Mouse (Mus musculus) right cerebral cortex, postnatal 14 days (tissue): ENCODE results near the gene Srp54a.
"Not testable (repeated sequence)": the region's sequence is repeated elsewhere in the genome, so short reads cannot be mapped to it uniquely, and the experiment has no call there.

Experiments used
- DNase-seq: peaks from one replicate; pipeline ENCODE4 v3.0.0; 2022

Gene Srp54a

GRCm38 (mm10) chr12:55079726-55080600 is at the start of gene Srp54a, which contains the start of gene 2700097O09Rik:
Gene Srp54a (plus strand): TSS chr12:55080262.
Gene 2700097O09Rik (minus strand): TSS chr12:55080110.
- DNase-seq = peak; percentile 93

- DNase-seq = no peak
These were observed 39.1 kb upstream of the Srp54a start for GRCm38 (mm10) chr12:55041011-55041410.

DNA sequence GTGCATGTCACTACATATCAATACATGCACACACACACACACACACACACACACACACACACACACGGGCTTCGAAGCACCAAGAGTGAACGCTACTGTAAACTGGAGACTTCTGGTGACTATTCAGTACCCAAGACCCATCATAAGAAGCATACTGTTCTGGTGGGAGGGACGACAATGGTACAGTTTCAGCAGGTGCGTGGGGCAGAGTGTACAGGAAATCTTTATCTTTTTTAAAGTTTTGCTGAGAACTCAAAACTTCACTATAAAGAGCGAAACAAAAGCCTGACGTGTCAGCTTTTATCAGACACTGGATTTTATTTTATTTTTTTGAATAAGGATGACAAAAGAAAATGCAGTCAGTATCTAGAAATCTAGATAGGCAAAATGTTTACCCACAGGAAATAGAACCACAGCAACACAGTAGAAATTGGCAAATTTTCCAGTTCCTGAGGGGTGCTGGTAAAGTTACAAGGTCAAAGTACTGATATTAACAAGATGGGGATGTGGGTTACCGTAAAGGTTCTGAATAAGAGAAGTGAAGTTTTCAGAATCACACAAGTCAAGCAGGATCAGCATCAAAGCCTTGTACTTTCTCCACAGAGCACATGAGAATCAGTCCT is 30.2 kb upstream of the Srp54a start:
- no peak for DNase-seq

GRCm38 (mm10) chr12:55051210-55052173 is 28.6 kb upstream of the Srp54a start:
- no peak for DNase-seq

DNA sequence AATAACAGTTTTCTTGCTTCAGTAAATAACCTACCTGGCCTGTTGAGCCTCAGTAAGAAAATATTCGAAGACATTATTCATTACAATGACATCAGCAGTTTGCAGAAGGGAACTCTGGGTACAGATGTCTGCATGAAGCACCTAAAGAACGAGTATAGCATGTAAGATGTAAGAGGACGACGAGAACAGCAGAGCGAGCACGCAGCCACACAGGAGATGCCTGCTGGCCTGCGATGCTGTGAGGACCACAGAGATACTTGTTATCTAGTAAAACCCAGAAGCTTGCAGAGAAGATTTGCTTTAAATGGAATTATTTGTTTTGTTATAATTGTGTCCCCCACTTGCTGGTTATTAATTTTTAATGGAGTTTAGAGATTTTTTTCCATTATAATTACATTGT is 26.8 kb upstream of the Srp54a start:
- no peak for DNase-seq

DNA sequence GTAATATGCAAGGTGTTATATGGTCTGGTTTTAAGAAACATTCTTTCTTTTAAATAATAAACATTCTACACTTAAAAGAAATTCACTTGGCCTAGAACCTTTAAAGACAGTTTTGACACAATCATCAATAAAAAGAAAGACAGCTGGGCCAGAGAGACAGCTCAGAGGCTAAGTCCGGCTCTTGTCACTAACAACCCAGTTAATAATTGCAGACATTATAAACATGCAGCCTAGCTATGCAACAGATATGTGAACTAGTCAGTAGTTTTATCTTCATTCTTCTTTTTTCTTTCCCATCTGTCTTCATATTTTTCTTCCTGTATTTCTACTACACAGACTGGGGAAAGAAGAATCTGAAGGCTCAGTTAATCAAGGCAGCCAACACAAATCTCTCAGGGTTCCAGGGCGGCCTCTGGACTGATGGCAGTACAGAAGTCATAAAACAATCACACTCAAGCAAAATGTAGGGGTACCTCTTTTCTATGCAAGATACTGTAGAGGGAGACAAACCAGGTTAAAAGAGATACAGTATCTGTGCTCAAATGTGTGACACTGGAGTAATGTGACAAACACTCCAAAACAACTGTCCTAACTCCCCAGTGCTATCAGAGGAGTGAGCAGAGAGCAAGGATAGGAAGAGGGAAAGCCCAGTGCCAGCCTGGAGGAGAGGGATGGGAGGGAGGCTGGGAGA is 25.4 kb upstream of the Srp54a start:
- DNase-seq = no peak

DNA sequence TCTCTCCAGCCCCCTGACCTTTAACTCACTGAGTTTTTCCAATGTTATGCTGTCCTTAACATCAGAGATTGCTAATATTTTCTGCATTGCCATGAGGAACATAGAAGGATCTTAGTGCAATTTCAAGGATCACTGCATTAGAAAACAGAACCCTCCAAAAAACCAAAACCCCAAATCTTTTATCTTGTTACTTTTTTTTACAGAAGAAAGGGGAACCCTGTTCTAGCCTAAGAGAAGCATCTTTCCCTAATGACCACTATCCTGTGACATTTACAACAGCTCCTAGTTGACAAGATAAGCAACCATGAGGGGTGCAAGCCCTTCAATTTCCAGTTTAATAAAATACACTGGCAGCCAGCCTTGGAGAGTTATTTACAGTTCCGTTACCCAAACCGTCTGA is 23.4 kb upstream of the Srp54a start:
- DNase-seq = no peak

DNA sequence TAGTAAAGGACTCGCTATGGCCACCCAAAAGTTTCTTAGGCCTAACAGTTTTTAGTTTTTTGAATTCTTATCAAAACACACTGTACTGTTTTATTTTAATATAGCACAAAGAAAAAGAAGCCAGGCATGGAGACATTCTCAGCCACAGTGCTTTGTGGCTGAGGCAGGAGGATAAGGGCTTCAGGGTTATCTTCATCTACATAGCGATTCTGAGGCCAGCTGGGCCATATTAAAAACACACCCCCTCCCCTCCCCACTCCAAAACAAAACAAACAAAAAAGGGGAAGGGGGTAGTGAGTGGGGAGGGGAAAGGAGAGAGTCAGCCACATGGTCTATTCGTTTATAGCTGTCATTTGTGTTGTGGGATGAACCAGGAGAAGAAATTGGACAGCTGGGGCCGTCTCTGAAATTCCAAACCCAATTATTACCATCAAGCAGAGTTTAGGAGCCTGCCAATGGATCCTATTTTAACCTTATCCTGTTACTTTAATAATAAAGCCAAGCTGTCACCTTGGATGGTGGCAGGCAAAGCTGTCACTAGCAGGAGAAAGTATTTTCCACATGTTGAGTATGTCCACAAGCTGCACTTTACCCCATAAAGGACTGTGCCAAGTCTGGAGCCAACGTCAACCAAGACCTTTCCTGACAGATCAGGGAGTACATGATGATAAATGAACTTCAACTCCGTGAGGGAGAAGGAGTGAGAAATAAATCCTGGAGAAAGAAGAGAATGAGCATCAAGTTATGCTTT is 21.0 kb upstream of the Srp54a start:
- DNase-seq = no peak

- DNase-seq = no peak
These were observed 20.2 kb upstream of the Srp54a start for GRCm38 (mm10) chr12:55059812-55060211.

GRCm38 (mm10) chr12:55060212-55060898 is 19.7 kb upstream of the Srp54a start:
- DNase-seq = no peak

GRCm38 (mm10) chr12:55061006-55061405 is 19.1 kb upstream of the Srp54a start:
- DNase-seq = peak; percentile 6

DNA sequence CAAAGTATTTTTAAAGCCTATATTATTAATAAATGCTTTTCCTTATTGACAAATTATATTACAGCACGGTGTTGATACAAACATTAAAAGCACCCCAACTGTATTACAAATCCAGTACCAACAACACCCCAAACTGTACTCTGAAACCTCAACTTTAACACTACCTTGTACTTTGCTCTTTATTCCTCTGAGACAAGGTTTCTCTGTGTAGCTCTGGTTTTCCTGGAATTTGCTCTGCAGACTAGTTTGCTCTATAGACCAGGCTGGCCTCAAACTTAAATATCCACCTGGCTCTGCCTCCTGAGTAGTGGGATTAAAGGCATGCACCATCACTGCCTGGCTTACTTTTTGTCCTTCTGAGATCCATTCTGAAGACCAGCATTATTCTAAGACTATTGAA is 17.9 kb upstream of the Srp54a start:
- no peak for DNase-seq

- no peak for DNase-seq
These were observed 7.6 kb upstream of the Srp54a start for GRCm38 (mm10) chr12:55072495-55072894.

DNA sequence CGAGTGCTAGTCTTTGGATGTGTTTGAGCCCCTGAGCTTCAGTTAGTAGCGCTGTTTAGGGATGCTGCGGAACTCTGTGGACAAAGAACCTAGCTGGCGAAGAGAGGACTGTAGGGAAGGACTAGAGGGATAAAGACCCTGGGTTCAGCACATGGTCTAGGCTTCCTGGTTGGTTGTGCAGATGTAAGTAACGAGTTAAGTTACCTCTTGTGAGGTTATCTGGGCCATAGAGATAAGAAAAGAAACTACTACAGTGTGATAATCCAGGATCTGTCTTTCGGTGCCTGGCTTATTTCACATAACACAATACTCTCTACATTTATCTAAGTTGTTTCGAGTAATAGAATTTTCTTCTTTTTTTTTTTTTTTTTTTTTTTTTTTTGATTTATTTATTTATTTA is 6.4 kb upstream of the Srp54a start:
- no peak for DNase-seq

GRCm38 (mm10) chr12:55075296-55075695 is 4.8 kb upstream of the Srp54a start:
- no peak for DNase-seq

DNA sequence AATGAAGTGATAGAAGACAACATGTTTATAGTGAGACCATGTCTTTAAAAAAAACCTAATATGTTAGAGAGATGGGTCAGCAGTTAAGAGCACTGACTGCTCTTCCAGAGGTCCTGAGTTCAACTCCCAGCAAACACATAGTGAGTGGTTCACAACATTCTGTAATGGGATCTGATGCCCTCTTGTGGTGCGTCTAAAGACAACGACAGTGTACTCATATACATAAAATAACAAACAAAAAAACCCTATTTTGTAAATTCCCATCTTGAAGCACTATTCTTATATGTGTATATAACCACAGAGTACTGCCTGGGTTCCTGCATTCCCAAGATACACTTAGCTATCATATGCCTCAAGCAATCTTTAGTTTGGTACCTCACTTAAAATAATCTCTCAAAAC is 1.4 kb upstream of the Srp54a start:
- peak; percentile 7 for DNase-seq

GRCm38 (mm10) chr12:55080601-55080942 is 510 bp downstream of the Srp54a start:
- not testable (repeated sequence) for DNase-seq

DNA sequence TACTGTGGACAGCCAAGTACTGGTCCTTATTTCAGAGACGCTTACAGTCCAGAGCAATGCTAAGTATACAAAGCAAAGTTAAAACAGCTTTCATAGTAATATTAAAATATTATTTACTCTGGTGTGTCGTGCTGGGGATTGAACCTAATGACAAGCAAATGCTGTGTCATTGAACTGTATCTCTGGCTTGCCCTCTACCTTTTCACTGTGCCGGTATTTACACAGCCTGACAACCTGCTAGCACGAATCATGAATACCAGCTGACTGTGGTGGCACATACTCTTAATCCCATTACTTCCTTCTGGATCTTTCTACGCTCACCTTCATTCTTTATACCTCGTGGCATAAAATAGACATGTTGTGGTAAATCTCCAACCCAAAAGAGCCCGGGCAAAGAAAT is 12.1 kb downstream of the Srp54a start:
- DNase-seq = not testable (repeated sequence)

- not testable (repeated sequence) for DNase-seq
These were observed 32.6 kb downstream of the Srp54a start for GRCm38 (mm10) chr12:55112616-55113015.

- DNase-seq = not testable (repeated sequence)
These were observed 44.2 kb downstream of the Srp54a start, which contains the start of gene Fam177a for GRCm38 (mm10) chr12:55124242-55124641. Gene Fam177a (plus strand): TSS chr12:55124469.

GRCm38 (mm10) chr12:55124731-55125130 is 44.7 kb downstream of the Srp54a start:
- not testable (repeated sequence) for DNase-seq
